Mouse (Mus musculus) thymus, adult 2 months (tissue): ENCODE results near the gene Tead2.

Experiments used
- CTCF ChIP-seq: fragments of 200-500 bp; IDR thresholded peaks from 2 replicates; pipeline ENCODE4 v1.5.1; 2012; ENCODE audit warnings: mild to moderate bottlenecking, control low read depth, low read length, moderate library complexity, borderline replicate concordance; ENCODE audit not compliant: control insufficient read depth, poor library complexity, insufficient read depth; ENCODE audit errors: extremely low read depth
- POLR2A ChIP-seq: fragments of 200-500 bp; IDR thresholded peaks from 2 replicates; pipeline ENCODE4 v1.6.1; 2012; ENCODE audit warnings: mild to moderate bottlenecking, low read length, control low read depth, moderate library complexity; ENCODE audit not compliant: control insufficient read depth, poor library complexity, insufficient read depth; ENCODE audit errors: extremely low read depth

DNA sequence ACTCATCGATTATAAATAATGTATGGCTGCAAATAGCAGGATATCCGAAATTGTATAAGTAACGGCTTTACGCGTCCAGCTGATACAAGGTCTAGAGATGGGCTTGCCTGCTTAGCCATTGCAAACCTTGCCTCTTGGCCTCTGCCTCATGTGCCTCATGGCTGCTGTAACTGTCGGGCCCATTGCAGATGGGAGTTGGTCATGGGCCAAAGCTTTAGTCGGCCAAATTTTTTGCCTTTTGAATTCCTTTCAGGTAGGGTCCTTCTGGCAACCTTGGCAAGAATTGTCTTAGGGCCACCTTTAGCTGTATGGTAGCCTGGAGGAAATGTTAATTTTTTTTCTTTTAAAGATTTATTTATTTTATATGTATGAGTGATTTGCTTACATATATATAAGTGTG is 9.3 kb downstream of the Tead2 start:
- TF ChIP-seq CTCF (no peak), POLR2A (no peak)
